Mouse (Mus musculus): ENCODE measurements around the gene Ropn1. TPM values are rescaled to one million over a fixed set of nuclear protein-coding genes. Genes with fewer than 3 reads are reported as not detected.
"Not testable (repeated sequence)": the region's sequence is repeated elsewhere in the genome, so short reads cannot be mapped to it uniquely, and the experiment has no call there.

Ropn1 gene
- total and polyA plus RNA-seq, 2 experiments from 2014 or later = 0.34 TPM; not detected in 1

DNA sequence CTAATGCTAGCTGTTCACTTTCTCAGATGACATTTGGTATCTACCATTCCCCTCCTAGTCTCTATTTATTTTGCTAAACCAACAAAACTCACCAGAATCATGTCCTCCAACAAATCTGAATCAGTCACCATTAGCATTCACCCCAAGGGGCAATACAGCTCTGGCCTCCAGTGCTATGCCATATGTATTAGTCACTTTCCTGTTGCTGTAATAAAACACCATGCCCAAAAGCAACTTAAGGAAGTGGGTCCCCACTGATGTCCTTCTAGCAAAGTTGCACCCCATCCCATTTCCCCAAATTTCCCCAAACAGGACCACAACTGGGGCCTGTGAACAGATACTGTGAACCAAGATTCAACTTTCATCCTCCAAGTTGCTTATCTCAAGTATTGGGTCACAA is 32.1 kb downstream of the Ropn1 start:
- Histone ChIP-seq H3K36me3 (ENCODE audit: insufficient read depth, low read length) (no peaks in the 10 kb centered on the region), H3K9me3 (ENCODE audit: low read length) (no peaks in the 10 kb centered on the region), H3K4me1 (ENCODE audit: insufficient read depth, low read length) (no peaks in the 10 kb centered on the region), H3K9ac (replicated peaks; ENCODE audit: low read length) (no peak overlapping the region), H3K4me2 (ENCODE audit: low read depth, low read length) (no peak overlapping the region), H3K27ac (no peak overlapping the region), H3K4me3 (ENCODE audit: low read length) (no peak overlapping the region), H3K27me3 (ENCODE audit: insufficient read depth, low read length) (no peaks in the 10 kb centered on the region)
- ATAC-seq = no peak
- no peak for DNase-seq (ENCODE audit: low spot score)
- no peak for TF ChIP-seq CTCF (IDR thresholded peaks at IDR 0.05; ENCODE audit: low read depth)

DNA sequence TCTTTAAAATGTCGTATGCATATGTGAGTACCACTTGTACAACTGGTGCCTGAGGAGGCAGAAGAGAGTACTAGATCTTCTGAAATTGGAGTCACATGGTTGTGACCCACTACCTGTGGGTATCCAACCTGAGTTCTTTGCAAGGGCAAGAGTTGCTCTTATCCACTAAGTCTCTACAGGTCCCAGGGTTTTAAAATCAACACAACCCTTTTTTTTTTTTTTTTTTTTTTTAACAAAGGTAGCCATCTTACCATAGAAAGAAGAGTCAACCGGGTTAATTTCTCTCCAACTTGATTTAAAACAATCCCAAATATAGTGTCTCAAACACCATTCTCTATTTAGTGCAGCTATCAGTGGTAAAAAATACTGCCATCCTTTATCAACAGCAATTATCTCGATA is 40.2 kb downstream of the Ropn1 start:
- Histone ChIP-seq H3K4me3 (ENCODE audit: low read length) (peak overlapping the region; percentile 65), H3K27me3 (ENCODE audit: insufficient read depth, low read length) (no peaks in the 10 kb centered on the region), H3K4me2 (ENCODE audit: low read depth, low read length) (peak overlapping the region; percentile 97), H3K9ac (replicated peaks; ENCODE audit: low read length) (no peak overlapping the region), H3K4me1 (ENCODE audit: insufficient read depth, low read length) (no peaks in the 10 kb centered on the region), H3K27ac (0 out of 2 replicates have a peak overlapping the region, but pooled peaks have one; percentile 88), H3K9me3 (ENCODE audit: low read length) (no peaks in the 10 kb centered on the region), H3K36me3 (ENCODE audit: insufficient read depth, low read length) (no peaks in the 10 kb centered on the region)
- DNase-seq (ENCODE audit: low spot score) (no peak), ATAC-seq (no peak)
- 67% methylated on average over 3 of the region's 3 CpGs for WGBS
- TF ChIP-seq CTCF (IDR thresholded peaks at IDR 0.05; ENCODE audit: low read depth) = no peak

DNA sequence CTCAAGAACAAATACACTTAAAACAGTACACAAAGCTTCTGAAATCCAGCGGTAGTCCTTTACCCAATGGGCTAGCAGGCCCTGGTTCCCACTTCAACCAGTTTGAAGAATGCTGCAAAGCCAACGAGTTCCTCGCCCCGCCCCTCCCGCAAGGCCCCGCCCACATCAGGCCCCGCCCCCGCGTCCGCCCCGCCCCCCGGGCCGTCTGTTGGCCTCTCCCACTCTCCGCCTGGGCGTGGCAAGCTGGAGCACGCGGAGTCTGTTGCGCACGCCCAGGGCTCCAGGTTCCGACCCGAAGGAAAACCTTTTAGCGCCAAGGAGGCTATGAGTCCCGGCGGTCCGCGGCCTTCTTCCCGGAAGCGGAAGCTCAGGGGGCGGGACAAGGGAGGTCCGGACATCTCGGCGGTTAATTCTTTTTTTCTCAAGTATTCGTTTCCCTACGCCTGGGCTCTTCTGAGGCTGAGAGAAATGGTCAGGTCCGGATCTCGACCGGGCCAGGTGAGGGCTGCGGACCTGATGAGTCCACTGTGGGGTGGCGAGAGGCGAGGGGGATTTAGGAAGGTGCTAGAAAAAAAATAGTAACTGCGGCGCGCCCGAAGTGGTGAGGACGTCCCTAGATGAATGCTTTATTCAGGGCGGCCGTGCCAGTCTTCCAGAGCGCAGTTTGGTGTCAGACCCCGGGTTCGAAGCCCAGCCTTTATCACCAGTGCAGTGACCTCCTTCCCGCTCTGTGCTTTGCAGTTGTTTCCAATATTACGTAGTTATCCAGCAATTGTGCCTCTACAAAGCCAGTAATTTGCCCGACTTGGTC is 40.8 kb downstream of the Ropn1 start, which contains the start of gene Ccdc14:
Gene Ccdc14, plus strand, starts transcription at position 283 of the 811 bp plus-strand sequence.
- Histone ChIP-seq H3K36me3 (ENCODE audit: insufficient read depth, low read length) (no peaks in the 10 kb centered on the region), H3K9ac (replicated peaks; ENCODE audit: low read length) (peak within 1 kb of the TSS; percentile 58), H3K9me3 (ENCODE audit: low read length) (no peaks in the 10 kb centered on the region), H3K27me3 (ENCODE audit: insufficient read depth, low read length) (no peaks in the 10 kb centered on the region), H3K4me2 (ENCODE audit: low read depth, low read length) (peak within 1 kb of the TSS; percentile 97), H3K4me1 (ENCODE audit: insufficient read depth, low read length) (no peaks in the 10 kb centered on the region), H3K27ac (peak within 1 kb of the TSS; percentile 88), H3K4me3 (ENCODE audit: low read length) (peak within 1 kb of the TSS; percentile 65)
- TF ChIP-seq CTCF (IDR thresholded peaks at IDR 0.05; ENCODE audit: low read depth) = no peak
- DNase-seq (ENCODE audit: low spot score) (peak; percentile 94), ATAC-seq (peak; percentile 93)
- 1% methylated on average over 53 of the region's 53 CpGs for WGBS

DNA sequence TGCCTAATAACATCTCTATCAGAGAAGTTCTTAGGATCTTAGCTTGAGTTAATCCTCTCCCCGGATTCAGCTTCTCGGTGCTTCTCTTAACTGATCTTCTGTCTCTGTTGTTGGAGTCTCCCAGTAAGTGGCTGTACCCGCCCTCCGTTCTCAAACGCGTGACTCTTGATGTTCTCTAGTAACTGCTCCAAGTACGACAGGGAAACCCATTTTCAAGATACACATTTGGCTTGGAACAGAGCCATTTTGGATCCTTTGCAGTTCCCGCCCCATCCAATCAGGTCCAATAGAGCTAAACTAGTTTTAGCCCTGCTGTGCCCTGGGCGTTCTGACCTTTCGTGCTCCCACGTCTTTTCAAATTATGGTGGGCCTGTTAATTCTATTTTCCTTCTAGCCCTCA is 41.4 kb downstream of the Ropn1 start:
- Histone ChIP-seq H3K9me3 (ENCODE audit: low read length) (no peaks in the 10 kb centered on the region), H3K9ac (replicated peaks; ENCODE audit: low read length) (peak overlapping the region; percentile 58), H3K4me1 (ENCODE audit: insufficient read depth, low read length) (no peaks in the 10 kb centered on the region), H3K36me3 (ENCODE audit: insufficient read depth, low read length) (0 out of 2 replicates have a peak, but pooled peaks cover 1% of the 10 kb centered on the region), H3K27me3 (ENCODE audit: insufficient read depth, low read length) (no peaks in the 10 kb centered on the region), H3K27ac (peak overlapping the region; percentile 88; the same call in 1 of the 2 replicates), H3K4me3 (ENCODE audit: low read length) (peak overlapping the region; percentile 65), H3K4me2 (ENCODE audit: low read depth, low read length) (peak overlapping the region; percentile 97)
- DNase-seq (ENCODE audit: low spot score) (peak; percentile 13), ATAC-seq (no peak)
- 8% methylated on average over 11 of the region's 11 CpGs for WGBS
- TF ChIP-seq CTCF (IDR thresholded peaks at IDR 0.05; ENCODE audit: low read depth) = no peak

DNA sequence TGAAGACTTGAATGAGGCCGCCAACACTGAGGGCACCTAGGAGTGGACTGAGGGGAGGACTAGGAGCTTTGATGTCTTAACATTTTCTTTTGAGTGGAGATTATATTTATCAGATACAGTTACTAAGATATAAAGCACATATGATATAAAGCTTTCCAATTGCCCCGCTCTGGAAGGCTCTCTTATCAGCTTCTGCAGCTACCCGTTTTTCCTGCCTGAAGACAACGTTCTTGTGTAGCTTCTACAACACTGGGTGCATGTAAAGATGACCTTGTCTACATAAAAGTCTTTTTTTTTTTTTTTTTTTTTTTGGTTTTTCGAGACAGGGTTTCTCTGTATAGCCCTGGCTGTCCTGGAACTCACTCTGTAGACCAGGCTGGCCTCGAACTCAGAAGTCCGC is 44.8 kb downstream of the Ropn1 start:
- ATAC-seq = no peak
- WGBS = 94% methylated on average over 6 of the region's 7 CpGs
- Histone ChIP-seq H3K4me3 (ENCODE audit: low read length) (no peak overlapping the region), H3K27ac (no peak overlapping the region), H3K9ac (replicated peaks; ENCODE audit: low read length) (no peak overlapping the region), H3K4me1 (ENCODE audit: insufficient read depth, low read length) (no peaks in the 10 kb centered on the region), H3K27me3 (ENCODE audit: insufficient read depth, low read length) (no peaks in the 10 kb centered on the region), H3K36me3 (ENCODE audit: insufficient read depth, low read length) (0 out of 2 replicates have a peak, but pooled peaks cover 5% of the 10 kb centered on the region), H3K4me2 (ENCODE audit: low read depth, low read length) (no peak overlapping the region), H3K9me3 (ENCODE audit: low read length) (no peaks in the 10 kb centered on the region)
- no peak for DNase-seq (ENCODE audit: low spot score)
- no peak for TF ChIP-seq CTCF (IDR thresholded peaks at IDR 0.05; ENCODE audit: low read depth)

DNA sequence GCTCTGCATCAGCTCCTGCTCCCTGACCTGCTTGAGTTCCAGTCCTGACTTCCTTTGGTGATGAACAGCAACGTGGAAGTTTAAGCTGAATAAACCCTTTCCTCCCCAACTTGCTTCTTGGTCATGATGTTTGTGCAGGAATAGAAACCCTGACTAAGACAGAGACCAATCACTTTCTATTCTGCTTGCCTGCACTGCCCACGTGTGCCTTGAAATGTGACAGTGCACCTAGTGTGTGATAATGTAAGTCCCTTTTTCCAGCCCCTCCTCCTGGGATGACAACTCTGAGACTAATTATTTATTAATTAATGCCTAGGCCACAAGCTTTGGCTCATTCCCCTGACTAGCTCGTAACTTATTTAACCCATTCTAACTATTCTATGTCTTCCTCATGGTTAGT is 49.0 kb downstream of the Ropn1 start:
- not testable (repeated sequence) for H3K27ac ChIP-seq; H3K9me3 ChIP-seq (ENCODE audit: low read length); H3K27me3 ChIP-seq (ENCODE audit: insufficient read depth, low read length); H3K4me1 ChIP-seq (ENCODE audit: insufficient read depth, low read length); H3K9ac ChIP-seq (replicated peaks; ENCODE audit: low read length); ATAC-seq; H3K36me3 ChIP-seq (ENCODE audit: insufficient read depth, low read length); H3K4me2 ChIP-seq (ENCODE audit: low read depth, low read length); H3K4me3 ChIP-seq (ENCODE audit: low read length); DNase-seq (ENCODE audit: low spot score)
- WGBS = 82% methylated on average over 3 of the region's 3 CpGs
